Mouse (Mus musculus): ENCODE data around the gene Erich6b.

Erich6b gene
- long read RNA-seq, experiment 1, result 0 reads
- long read RNA-seq, experiment 2, result 0 reads

DNA sequence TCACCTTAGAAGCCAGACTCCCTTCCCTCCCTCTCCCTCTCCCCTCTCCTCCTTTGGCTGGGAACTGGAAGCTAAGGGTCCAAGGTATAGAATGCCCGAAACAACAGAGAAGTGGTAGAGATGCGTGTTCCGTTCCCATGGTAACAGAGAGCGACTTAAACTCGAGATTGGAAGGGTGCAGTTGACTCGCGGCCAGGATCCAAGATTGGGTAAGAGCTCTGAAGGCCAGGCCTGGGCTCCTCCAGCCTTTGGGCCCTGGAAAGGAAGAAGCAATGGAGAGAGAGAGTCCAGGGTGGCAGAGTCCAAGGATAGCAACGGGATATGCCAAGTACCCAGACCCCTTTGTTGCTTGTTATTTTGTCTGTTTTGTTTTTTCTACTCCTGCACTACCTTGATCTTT is at the start of gene Erich6b:
Gene Erich6b (plus strand): TSS at position 180 of the 400 bp plus-strand sequence.
- intact Hi-C loops (cut with DNase I), result no loop called here

DNA sequence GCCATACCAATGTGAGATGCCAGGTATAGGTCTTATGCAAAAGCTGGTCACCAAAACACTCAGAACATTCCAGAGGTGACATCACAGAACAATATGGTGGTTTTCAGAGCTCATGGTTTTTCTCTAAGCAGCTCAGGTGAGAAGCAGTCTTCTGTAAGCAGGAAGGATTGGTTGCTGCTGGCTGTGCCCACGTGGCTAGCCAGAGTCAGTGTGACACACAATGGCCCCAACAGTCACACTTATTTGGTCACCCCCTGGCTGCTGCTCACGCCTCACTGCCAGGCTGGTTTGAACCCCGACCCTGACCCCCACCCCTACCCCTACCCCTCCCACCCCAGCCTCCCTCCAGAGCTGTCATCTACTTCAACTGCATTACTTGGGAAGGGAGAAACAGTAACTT is 49.1 kb upstream of the Erich6b start, which contains the start of gene Spert:
Gene Spert (minus strand): TSS at position 139 of the 400 bp plus-strand sequence.
- intact Hi-C loops (cut with DNase I), result no loop called here

DNA sequence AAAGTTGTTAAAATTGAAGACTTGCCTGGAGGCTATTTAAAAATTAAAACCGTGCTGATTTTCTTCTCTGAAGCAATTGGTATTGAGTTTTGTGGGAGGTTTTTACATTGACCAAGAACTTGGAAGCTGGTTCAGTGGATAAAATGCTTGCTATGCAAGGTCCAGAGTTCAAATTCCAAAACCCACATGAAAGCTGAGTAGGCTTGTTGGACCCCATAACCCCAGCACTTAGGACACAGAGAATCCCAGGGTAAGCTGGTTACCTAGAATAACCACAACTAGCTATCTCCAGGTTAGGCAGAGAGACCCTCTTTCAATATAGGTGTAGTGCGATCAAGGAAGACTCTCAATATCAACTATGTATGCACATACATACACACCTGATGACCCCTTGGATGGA is 32.9 kb upstream of the Erich6b start:
- intact Hi-C loops (cut with DNase I), result no loop called here

DNA sequence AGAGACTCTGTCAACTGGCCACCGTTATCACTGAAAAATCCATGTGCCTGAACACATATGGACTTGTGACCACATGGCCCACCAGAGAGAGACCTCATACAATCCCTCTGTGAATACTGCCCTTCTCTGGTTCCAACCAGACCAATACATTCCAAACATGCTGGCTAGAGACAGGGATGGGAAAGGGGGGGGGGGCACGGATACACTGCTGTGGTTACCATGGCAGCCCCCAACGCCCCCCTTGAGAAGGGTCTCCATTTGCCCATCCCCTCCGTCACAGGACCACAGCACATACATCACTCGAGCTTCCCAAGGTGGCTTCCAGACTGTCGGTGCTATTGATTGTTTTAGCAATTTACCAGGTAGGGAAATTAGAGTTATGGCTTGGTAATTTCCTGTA is 25.7 kb upstream of the Erich6b start:
- intact Hi-C loops (cut with DNase I), result no loop called here

DNA sequence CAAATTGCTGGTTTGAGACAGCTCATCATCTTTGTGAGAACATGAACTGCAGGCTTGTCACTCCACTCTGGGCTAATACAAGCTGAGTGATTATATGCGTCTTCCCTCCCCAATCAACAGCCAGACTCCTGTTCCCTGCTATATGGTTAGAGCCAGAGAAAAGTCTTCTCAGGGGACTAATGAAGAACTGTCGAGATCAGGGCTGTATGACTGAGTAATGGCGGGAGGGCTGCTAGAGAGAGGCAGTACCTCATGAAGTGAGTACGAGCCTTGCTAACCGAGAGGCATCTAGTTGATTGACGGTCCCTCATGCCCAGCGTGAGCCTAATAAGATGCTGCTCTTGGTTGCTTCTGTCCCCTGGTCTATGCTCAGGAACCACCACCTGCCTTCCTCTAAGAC is 19.1 kb upstream of the Erich6b start:
- intact Hi-C loops (cut with DNase I), result loop anchor here (10.0 kb wide), 1 partner anchor 148 kb away; no protein-coding TSS in a partner anchor

DNA sequence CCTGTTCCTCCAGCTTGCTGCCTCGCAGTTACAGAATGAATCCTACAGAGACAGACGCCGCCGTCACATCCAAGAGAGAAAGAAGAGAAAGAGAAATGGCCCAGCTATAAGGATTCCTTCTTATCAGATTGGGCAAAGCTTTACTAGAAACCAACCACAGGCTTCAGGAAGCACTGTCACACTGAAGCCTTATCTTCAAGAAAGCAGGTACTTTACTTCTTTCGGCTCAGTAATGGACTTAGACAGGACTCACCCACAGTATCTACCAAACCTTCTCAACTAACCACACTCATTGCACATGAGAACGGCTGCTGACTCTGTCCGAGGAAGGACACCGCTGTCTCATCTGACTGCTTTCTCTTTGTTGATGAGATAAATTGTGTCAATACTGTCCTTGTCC is 13.2 kb upstream of the Erich6b start:
- intact Hi-C loops (cut with DNase I), result loop anchor here (10.0 kb wide), 1 partner anchor 154 kb away; no protein-coding TSS in a partner anchor

DNA sequence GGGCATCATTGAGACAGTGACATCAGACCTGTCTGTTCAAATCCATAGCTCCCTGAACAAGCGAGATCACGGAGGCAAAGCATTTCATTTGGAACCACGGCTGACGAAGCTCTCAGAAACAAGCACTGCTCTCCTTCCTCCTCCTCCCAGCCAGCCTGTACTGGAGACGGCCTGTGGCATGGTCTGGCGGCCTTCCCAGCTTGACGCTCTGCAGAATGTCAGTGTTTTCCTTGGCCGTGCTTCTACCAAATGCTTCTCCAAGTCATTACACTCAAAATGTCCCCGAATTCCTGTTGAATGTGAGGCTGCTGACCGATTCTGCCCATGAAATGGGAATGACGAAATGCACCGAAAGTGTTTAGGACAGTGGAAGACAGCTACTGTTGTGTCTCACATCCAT is 6.7 kb upstream of the Erich6b start:
- intact Hi-C loops (cut with DNase I), result no loop called here

DNA sequence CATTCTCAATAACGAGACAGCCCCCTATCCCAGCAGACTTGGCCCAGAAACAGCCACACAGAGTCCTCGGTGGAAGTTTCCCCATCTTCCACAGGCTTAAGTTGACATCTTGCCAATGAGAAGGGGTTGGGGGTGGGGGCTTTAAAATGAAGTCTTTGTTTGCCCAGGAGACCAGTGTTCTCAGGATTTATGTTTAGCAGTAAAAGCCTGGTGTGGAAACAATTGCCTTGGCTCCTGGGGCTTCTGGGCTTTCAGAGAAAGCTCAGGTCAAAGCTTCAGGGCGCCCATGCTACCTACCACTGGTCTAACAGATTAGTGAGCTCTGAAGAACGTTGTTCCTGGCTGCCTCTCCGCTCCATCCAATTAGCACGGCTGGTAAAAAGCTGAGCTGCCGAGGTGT is 6.0 kb upstream of the Erich6b start:
- intact Hi-C loops (cut with DNase I), result no loop called here

DNA sequence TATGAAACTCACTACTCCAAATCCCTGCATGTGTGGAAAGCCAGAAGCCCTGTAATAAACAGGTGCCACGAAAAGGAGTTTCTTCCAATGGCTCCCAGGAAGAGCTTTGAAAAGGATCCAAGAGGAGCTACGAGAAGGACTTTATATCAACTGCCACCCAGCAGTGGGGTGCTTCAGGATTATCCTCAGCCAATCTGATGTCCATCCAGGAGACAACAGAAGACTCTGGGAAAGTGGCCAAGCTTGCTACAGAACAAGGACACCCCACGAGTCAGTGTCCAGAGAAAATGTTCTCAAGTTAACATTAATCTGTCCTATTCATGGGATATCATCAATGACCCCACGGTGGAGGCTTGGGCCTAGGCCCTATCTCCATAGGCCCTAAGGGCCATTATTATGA is 4.4 kb upstream of the Erich6b start:
- intact Hi-C loops (cut with DNase I), result no loop called here

DNA sequence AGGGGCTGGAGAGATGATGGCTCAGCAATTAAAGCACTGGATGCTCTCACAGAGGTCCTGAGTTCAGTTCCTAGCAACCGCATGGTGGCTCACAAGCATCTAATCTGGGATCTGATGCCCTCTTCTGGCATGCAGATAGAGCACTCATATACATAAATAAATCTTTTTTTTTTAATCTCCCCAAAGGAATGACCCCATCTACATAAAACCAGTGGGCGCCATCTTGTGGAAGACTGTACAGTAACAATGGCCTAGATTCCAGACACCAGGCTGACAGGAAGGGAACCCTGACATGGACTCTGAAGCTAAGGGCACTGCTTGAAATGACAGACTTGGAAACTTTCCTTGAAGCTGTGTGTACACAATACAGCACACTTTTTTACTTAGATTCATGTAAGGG is 1.2 kb upstream of the Erich6b start:
- intact Hi-C loops (cut with DNase I), result no loop called here

DNA sequence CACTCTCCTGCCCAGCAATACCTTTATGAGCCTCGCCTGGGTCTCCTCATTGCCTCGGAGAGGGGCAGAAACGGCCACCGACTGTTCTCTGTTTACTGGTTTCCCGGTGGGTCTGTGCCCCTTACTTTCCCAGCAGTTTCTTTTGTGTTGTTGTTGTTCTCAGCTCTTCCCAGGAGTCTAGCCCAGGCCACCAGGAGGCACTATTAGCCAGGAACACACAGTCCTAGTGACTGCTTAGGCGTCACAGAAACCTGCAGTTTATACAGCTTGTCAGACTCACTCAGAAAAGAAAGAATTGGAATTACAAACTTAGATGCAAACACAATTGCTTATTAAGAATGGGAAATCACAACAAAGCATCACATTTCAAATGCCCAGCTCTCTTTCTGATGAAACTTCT is 690 bp upstream of the Erich6b start:
- intact Hi-C loops (cut with DNase I), result no loop called here

DNA sequence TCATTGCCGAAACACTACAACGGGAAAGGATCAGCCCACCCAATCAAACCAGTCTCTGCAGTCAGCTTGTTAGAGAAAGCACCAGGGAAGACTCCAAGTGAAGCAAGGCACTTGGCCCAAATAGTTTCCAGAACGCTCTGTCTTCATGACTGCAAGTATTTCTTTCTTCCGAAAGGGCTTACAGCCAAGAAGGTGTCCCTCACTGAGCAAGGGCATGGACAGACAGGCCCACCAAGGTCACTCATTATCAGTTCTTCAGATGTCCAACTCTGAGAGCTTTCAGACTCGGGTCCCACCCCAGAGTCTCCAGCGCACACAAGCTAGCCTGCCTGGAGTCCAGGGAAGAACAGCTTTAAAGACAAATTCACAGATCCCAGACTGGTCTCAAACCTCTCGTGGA is 3.4 kb downstream of the Erich6b start:
- intact Hi-C loops (cut with DNase I), result no loop called here

DNA sequence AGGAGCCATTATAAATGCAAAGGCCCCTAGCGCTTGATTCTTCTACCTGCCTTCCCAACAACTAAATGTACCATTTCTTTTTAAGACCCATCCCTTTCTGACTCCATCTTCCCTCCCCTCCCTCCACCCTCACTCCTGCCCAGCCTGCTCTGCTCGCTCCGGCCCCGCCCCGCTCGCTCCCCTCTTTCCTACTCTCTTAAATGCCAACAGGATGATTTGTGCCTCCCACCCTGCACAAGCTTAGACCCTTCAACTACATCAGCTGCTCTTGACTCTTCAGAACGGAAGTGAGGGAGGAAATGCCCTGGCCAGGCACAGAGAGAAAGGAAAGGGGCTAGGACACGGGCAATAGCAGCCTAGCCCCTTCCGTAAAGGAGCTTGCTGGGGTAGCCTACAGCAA is 4.0 kb downstream of the Erich6b start:
- intact Hi-C loops (cut with DNase I), result no loop called here

DNA sequence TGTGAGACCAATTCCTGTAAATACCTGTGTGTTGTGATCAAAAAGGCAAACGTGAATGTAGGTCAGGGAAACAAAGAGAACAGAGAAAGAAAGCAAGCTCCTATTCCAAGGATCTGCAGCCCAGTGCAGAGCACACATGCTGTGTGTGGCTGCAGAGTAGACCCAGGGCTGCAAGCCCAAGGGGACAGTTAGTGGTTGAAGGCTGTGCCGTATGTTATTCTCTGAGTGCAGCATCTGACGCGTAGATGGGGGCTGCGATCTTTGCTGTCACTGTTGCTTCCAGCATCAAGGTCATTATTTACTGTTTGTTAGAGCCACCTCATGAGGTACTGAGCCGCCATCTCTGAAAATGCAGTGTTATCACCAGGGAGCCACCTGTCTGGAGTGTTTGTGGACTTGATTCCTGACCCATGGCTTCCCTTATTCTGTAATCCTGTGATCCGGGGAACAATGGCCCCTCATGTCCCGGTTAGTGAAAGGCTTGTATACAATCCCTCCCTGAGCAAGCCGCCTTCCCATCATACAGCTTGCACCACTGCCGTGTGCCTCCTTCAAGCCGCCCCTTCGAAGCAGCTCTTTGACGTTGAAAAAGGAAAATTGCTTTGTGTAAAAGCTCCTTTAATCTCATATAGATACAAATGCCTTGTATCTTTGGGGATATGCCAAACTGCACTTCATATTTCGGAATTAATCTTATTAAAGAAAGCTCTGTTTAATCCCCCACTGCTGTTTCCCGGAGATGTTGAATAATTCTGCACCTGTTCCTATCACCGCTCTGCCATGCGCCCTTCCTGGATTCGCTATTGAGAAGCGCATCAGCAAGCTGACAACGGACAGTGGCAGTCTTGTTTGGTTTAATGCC is 5.1 kb downstream of the Erich6b start:
- intact Hi-C loops (cut with DNase I), result no loop called here

DNA sequence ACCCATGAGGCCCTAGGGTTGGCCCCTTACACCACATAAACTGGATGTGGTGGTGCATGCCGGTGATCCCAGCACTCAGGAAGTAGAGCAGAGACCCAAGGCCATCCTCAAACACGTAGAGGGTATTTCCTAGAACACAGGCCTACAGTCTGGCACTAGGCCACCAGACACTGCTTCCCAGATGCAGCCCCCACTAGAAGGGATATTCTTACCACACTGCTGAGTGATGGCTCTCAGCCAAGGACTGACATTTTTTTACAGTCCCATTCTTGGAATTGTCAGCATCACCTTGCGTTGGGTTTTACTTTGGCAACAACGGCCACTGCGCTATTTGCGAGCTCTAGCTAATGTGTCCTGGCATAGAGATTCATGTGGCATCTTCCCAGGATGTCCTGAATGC is 18.9 kb downstream of the Erich6b start:
- intact Hi-C loops (cut with DNase I), result no loop called here

DNA sequence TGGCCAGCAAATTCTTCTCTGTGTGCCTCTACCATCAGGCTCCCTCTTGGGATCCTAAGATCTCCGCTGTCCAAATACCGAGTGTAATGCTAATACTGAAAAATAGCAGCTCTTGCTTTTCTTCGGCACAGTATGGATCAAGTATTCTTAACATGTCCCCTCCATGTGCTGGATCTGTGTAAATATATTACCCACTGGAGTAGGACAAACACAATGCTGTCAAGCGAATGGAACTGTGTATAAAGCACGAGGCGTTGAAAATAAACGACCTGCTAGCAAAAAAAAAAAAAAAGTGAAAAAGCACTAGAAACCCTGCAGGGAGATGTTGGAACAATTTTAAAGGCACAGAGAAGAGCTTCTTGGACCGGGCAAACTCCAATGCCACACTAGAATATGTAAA is 19.5 kb downstream of the Erich6b start:
- intact Hi-C loops (cut with DNase I), result no loop called here

DNA sequence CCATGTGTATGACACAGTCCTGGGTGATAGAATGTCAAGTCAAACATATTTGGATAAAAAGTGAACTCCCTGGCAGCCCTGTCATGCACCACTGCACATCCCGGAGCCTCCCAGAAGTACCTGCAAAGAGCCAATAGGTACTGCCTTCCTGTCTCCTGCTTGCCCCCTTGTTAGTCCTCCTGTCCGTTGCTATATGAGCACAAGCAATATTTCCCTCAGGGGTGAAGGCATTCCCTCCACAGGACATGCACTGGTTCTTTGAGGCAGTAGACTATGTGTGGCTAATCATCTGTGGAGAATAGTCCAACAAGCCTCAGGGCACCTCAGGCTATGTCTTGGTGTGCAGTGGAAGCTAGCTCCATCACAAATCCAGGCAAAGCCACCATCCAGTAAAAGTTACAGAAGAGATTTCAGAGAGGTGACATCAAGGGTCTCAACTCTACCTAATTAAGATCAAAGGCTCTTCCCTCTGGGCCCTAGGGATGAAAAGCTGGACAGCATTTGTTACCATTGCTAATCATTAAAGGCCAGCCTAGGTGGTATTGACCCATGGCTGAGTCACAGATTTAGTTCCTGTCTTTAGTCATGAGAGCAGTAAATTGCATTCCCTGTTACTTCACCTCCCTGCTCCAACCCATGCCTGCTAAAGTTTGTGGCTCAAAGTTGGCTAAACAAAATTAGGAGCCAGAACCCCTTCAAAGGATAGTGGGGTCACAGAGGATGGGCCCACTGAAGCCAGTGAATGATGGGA is 23.5 kb downstream of the Erich6b start:
- intact Hi-C loops (cut with DNase I), result no loop called here

DNA sequence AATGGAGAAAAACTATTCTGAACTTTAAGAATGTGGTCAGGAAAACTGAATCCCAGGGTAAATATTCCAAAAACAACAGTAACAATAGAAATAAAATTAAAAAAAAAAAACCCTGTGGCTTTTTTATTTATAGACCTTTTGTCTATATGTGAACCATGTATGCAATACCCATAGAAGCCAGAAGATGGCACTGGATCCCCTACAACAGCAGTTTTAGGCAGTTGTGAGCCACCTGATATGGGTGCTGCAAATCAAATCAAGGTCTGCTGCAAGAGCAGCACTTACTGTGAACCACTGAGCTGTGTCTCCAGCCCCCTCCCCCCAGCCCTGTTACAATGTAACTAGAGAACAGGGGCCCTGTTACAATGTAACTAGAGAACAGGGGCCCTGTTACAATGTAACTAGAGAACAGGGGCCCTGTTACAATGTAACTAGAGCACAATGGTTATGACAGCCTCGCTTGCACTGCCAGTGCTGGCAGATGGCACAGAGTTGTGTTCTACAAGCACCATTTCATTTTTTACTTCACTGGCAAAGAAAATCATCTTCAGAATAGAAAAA is 27.1 kb downstream of the Erich6b start:
- intact Hi-C loops (cut with DNase I), result no loop called here

DNA sequence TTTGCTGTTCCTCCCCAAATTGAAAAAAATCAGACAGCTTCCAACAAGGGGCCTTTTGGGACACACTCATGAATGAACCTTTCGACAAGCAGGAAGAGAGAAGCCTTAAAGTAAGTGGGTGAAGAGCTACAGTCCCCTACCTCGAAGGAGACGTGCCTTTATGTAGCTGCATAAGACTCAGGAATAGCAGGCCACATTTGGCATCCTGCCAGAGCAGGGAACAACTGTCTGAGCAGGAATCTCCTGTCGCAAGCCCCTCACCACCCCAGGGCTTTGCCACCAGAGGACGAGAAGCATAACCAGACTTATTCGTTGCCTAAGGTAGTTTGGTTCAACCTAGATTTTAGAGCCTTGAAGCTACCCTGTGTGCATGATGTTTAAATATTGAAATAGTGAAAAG is 34.3 kb downstream of the Erich6b start:
- intact Hi-C loops (cut with DNase I), result no loop called here

DNA sequence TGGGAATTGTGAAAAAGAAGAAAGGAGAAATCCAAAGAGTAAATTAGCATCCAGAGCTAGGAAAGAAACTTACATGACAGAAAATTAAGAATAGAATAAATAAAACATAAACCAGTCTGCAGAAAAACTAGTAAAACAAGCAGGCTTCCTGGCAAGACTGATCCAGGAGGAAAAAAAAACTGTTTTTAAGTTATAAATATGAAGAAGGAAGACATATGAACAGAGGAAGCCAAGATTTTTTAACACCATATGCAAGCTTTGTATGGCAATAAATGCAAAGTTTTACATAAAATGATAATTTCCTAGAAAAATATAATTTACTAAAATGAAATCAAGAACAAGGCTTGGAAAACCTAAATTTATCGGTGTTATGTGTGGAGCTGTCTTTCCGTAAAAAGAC is 48.4 kb downstream of the Erich6b start:
- intact Hi-C loops (cut with DNase I), result no loop called here

DNA sequence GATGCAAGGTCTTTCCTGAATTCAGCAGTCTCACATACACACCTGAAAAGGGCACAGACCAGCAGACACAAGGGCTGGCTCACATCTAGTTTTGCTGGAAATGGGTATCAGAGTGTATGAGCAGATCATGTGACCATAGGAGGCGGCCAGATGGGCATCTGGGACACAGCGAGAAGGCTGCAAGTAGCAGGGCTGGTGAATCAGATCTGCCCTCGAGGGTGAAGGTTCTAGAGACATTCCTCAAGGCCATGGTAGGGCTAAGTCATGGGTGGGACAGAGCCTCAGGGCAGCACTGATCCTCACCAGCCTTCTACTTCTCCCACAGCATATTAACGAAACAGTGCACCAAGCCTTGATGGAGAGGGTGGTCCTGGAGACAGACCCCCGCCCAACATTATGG is 54.0 kb downstream of the Erich6b start:
- intact Hi-C loops (cut with DNase I), result no loop called here

DNA sequence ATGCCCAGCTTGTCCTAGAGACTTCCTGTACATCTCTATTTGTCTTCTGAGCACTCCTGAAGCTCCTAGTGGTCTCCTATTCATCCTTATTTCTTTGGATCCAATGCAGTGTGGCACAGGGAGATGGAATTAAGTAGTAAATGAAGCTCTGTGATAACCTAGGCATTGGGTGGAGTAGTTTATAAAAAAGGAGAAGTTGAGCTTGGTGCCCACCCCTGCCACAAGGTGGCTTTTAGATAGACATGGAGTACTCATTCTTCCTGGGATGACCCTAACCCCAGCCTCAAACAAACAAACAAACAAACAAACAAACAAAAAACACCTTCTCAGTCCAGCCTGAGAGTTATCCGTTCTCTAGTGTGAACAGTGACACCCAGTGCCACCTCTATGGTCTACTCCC is 55.9 kb downstream of the Erich6b start:
- intact Hi-C loops (cut with DNase I), result no loop called here
